ENCODE assay signal across 9 mouse cellular contexts in the genomic region with DNA sequence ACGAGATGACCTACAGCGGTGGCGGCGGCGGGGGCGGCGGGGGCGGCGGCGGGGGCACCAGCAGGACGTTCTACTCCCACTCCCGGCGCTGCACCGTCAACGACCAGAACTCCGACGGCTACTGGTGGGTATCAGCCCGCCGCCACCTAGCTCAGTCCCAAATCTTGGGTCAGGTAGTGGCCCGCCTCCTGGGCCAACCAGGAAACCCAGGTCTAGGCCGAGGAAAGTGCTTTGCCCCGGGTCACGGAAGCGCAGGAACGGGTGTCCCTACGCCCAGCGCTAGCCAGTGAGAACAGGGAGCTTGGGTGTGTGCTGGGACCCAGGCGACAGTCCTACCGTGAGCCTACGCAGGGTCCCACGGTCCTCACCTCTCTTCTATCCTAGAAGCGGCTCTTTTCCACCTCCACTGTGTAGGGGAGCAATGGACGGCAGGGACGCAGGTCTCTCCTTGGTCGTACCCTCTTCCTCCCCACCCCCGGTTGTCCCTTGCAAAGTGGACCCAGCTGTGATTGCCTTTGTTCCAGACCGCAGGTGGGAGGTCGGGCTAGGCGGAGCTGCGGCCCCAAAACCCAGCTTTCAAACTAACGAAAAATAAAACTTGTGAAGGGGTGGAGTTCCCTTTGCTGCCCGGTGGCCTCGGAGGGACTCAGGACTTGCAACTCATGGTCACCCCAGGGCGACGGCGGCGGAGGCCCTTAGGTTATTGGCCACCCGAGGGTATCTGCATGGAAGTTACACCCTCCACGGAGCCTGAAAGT. TPM values are rescaled to one million over a fixed set of nuclear protein-coding genes. Genes with fewer than 3 reads are reported as not detected.
DNase-seq lines count a peak whose midpoint lies in the region; ATAC-seq lines count a peak whose summit lies in the region.
"Had no signal": no experiment of that assay in that cellular context is flagged by ENCODE, and none has a peak within 500 bp of the region (broad histone marks: within the 10 kb centered on the region; RNA-seq: fewer than 3 reads in every experiment).

No protein-coding gene starts in this region.

- H3K4me2 ChIP-seq in heart, embryonic 13.5 days = peak overlapping the region; percentile 75
- H3K4me2 ChIP-seq in stomach, embryonic 15.5 days = peak overlapping the region; percentile 87

- no peaks in the 10 kb centered on the region; the same call in 1 of the 2 replicates for H3K27me3 ChIP-seq in heart, embryonic 13.5 days (replicated peaks)
- peaks cover 12% of the 10 kb centered on the region; the same call in 1 of the 2 replicates for H3K27me3 ChIP-seq in stomach, embryonic 15.5 days (replicated peaks)
- H3K27me3 ChIP-seq: CH12.LX had no signal

- no peak for ATAC-seq in heart, embryonic 13.5 days (ENCODE audit: extremely low read depth, insufficient number of reproducible peaks, low FRiP score, low TSS enrichment)
- peak; percentile 29 for ATAC-seq in stomach, embryonic 15.5 days (ENCODE audit: insufficient read depth, low FRiP score, low read depth)
- no peak; the same call in 1 of the 2 replicates for ATAC-seq in monocyte, adult 5-6 weeks (replicated peaks; ENCODE audit: insufficient number of reproducible peaks, low FRiP score, low TSS enrichment, poor library complexity, severe bottlenecking)

- under 1% methylated on average over 49 of the region's 49 CpGs for WGBS in heart, embryonic 13.5 days
- 1% methylated on average over 49 of the region's 49 CpGs for WGBS in stomach, embryonic 15.5 days

- H3K4me3 ChIP-seq in heart, embryonic 13.5 days = peak overlapping the region; percentile 79
- peak overlapping the region; percentile 43 for H3K4me3 ChIP-seq in stomach, embryonic 15.5 days (replicated peaks)

- no peaks in the 10 kb centered on the region for H3K36me3 ChIP-seq in heart, embryonic 13.5 days
- no peaks in the 10 kb centered on the region for H3K36me3 ChIP-seq in stomach, embryonic 15.5 days

- peak; percentile 17 for DNase-seq in gastrocnemius, postnatal 10 days
- no peak for DNase-seq in gastrocnemius, postnatal 36 days
- DNase-seq in adrenal gland, postnatal 36 days = peak; percentile 8 to 25
- DNase-seq in kidney, postnatal 14 days = peak; percentile 19
- peak; percentile 22 to 37 for DNase-seq in lung, postnatal 4 days

- peaks cover 73% of the 10 kb centered on the region for H3K4me1 ChIP-seq in heart, embryonic 13.5 days
- H3K4me1 ChIP-seq in stomach, embryonic 15.5 days = peaks cover 15% of the 10 kb centered on the region

- H3K9me3 ChIP-seq in heart, embryonic 13.5 days = no peaks in the 10 kb centered on the region
- no peaks in the 10 kb centered on the region for H3K9me3 ChIP-seq in stomach, embryonic 15.5 days

- peak overlapping the region; percentile 96 for H3K27ac ChIP-seq in heart, embryonic 13.5 days (replicated peaks)
- H3K27ac ChIP-seq in stomach, embryonic 15.5 days = peak overlapping the region; percentile 90

- H3K9ac ChIP-seq in heart, embryonic 13.5 days = peak overlapping the region; percentile 97
- peak overlapping the region; percentile 45 for H3K9ac ChIP-seq in stomach, embryonic 15.5 days

- intact Hi-C loops in gastrocnemius, postnatal 36 days (cut with DNase I) = no loop called here

RNA-seq across cellular contexts. Expression of a gene that starts 0.8 kb away (rescaled TPM):
- total RNA-seq in gastrocnemius, postnatal 10 days (2021) = under 1 TPM; 0.19 to 0.20 TPM
- under 1 TPM in 1 of 2 experiments, not detected in 1; 0.87 TPM for total RNA-seq in gastrocnemius, postnatal 36 days (2021)
- total RNA-seq in adrenal gland, postnatal 36 days (2021) = 1 to 10 TPM in 1 of 2 experiments, under 1 TPM in 1; 0.50 to 1.3 TPM
- polyA plus RNA-seq in heart, embryonic 13.5 days (2015; fragmentation: Nextera tagmentation; extraction: Ambion mirVana) = 29.9 and 31.9 TPM in 2 replicates
- 18.7 and 24.2 TPM in 2 replicates for polyA plus RNA-seq in stomach, embryonic 15.5 days (2015; fragmentation: Nextera tagmentation; extraction: Ambion mirVana)
- total RNA-seq in monocyte, adult 5-6 weeks (2017) = 0.29 to 0.39 TPM in 2 of 3 replicates, not detected in the other

RNA-seq across cellular contexts. Expression of a gene that starts 52.9 kb away (rescaled TPM):
- total RNA-seq in gastrocnemius, postnatal 10 days (2021) = 10 to 100 TPM in 1 of 2 experiments, 1 to 10 TPM in 1; 8.1 to 11.7 TPM
- total RNA-seq in gastrocnemius, postnatal 36 days (2021) = 1 to 10 TPM; 8.2 to 8.5 TPM
- total RNA-seq in adrenal gland, postnatal 36 days (2021) = 10 to 100 TPM; 16.0 to 26.6 TPM
- polyA plus RNA-seq in heart, embryonic 13.5 days (2015; fragmentation: Nextera tagmentation; extraction: Ambion mirVana) = 20.0 and 25.4 TPM in 2 replicates
- polyA plus RNA-seq in stomach, embryonic 15.5 days (2015; fragmentation: Nextera tagmentation; extraction: Ambion mirVana) = 37.8 and 38.1 TPM in 2 replicates
- total RNA-seq in monocyte, adult 5-6 weeks (2017) = 123 to 199 TPM (median 194 TPM) in 3 replicates

Comparison
In these comparisons a context has a peak if more than half of its experiments do, and no peak if none do; other contexts are left out.
1. DNase-seq: peak in gastrocnemius, postnatal 10 days (single experiment), adrenal gland, postnatal 36 days (2 of 2), kidney, postnatal 14 days (single experiment) and lung, postnatal 4 days (2 of 2); none in gastrocnemius, postnatal 36 days (0 of 2).